13 mouse cellular contexts compared by ENCODE assay signal in genomic region chr13:6736984-6737566, GRCm38 (mm10).
DNase-seq lines count a peak whose midpoint lies in the region; ATAC-seq and TF ChIP-seq lines count a peak whose summit lies in the region.
"Had no signal": no experiment of that assay in that cellular context is flagged by ENCODE, and none has a peak within 500 bp of the region (broad histone marks: within the 10 kb centered on the region; RNA-seq: fewer than 3 reads in every experiment).

No protein-coding gene starts in this region.

- no peaks in the 10 kb centered on the region for H3K9me3 ChIP-seq in kidney, embryonic 15.5 days (replicated peaks)
- no peaks in the 10 kb centered on the region for H3K9me3 ChIP-seq in MEL (replicated peaks; ENCODE audit: insufficient read depth, low read length)
- H3K9me3 ChIP-seq in embryonic facial prominence, embryonic 14.5 days (ENCODE audit: control insufficient read depth, low read length): no peaks in the 10 kb centered on the region
- no peaks in the 10 kb centered on the region for H3K9me3 ChIP-seq in neural tube, embryonic 15.5 days (replicated peaks)
- H3K9me3 ChIP-seq: forebrain, embryonic 15.5 days; hindbrain, embryonic 15.5 days had no signal

- WGBS in kidney, embryonic 15.5 days: 56% methylated on average over 6 of the region's 6 CpGs
- 44% methylated on average over 6 of the region's 6 CpGs for WGBS in embryonic facial prominence, embryonic 14.5 days
- 71% methylated on average over 6 of the region's 6 CpGs for WGBS in neural tube, embryonic 15.5 days
- 63% methylated on average over 6 of the region's 6 CpGs for whole genome bisulfite sequencing in thymus, adult 2 months

- DNase-seq in kidney, postnatal 10 days: peak; percentile 18
- DNase-seq in A20 (ENCODE audit: low read depth, low spot score) (peak; percentile 14), MEL (ENCODE audit: low read depth, low spot score) (peak; percentile 23)
- DNase-seq in embryonic facial prominence, embryonic 14.5 days (ENCODE audit: low spot score): peak; percentile 32
- no peak for DNase-seq in ovary, adult 18-20 months (ENCODE audit: low spot score)
- no peak for DNase-seq in thymus, adult 2 months
- DNase-seq: cerebellum, postnatal 25 days; liver; lung, postnatal 14 days had no signal

- H3K36me3 ChIP-seq in kidney, embryonic 15.5 days: no peaks in the 10 kb centered on the region
- no peaks in the 10 kb centered on the region for H3K36me3 ChIP-seq in MEL (ENCODE audit: control insufficient read depth in 1 of 2, insufficient read depth in 2 of 2, low read length in 2 of 2)
- H3K36me3 ChIP-seq in embryonic facial prominence, embryonic 14.5 days (ENCODE audit: control insufficient read depth, insufficient read depth, low read length): no peaks in the 10 kb centered on the region
- H3K36me3 ChIP-seq in neural tube, embryonic 15.5 days: no peaks in the 10 kb centered on the region
- no peaks in the 10 kb centered on the region for H3K36me3 ChIP-seq in thymus, adult 2 months (ENCODE audit: control insufficient read depth, insufficient read depth, low read length)
- H3K36me3 ChIP-seq: forebrain, embryonic 15.5 days; hindbrain, embryonic 15.5 days had no signal

- no peak for TF ChIP-seq EP300 in MEL (IDR thresholded peaks at IDR 0.05; ENCODE audit: low read depth in 1 of 2, low read length in 2 of 2)

- no peak overlapping the region for H3K4me3 ChIP-seq in kidney, embryonic 15.5 days (replicated peaks)
- no peak overlapping the region for H3K4me3 ChIP-seq in MEL (ENCODE audit: control insufficient read depth in 1 of 2, insufficient read depth in 1 of 2, low read depth in 2 of 2, low read length in 2 of 2)
- H3K4me3 ChIP-seq in embryonic facial prominence, embryonic 14.5 days (ENCODE audit: low read depth, low read length): no peak overlapping the region
- no peak overlapping the region for H3K4me3 ChIP-seq in neural tube, embryonic 15.5 days (replicated peaks)
- no peak overlapping the region for H3K4me3 ChIP-seq in thymus, adult 2 months (ENCODE audit: control insufficient read depth, insufficient read depth, low read length)
- H3K4me3 ChIP-seq: forebrain, embryonic 15.5 days; hindbrain, embryonic 15.5 days had no signal

- no peak overlapping the region for H3K27ac ChIP-seq in kidney, embryonic 15.5 days
- no peak overlapping the region for H3K27ac ChIP-seq in MEL (ENCODE audit: control insufficient read depth, low read depth, low read length)
- no peak overlapping the region for H3K27ac ChIP-seq in embryonic facial prominence, embryonic 14.5 days (replicated peaks; ENCODE audit: low read depth, low read length)
- H3K27ac ChIP-seq in neural tube, embryonic 15.5 days (replicated peaks): no peak overlapping the region
- no peak overlapping the region for H3K27ac ChIP-seq in thymus, adult 2 months (ENCODE audit: control insufficient read depth, insufficient read depth, low read length)
- H3K27ac ChIP-seq: forebrain, embryonic 15.5 days; hindbrain, embryonic 15.5 days had no signal

- no peaks in the 10 kb centered on the region for H3K4me1 ChIP-seq in kidney, embryonic 15.5 days
- H3K4me1 ChIP-seq in MEL (ENCODE audit: control insufficient read depth in 1 of 2, insufficient read depth in 2 of 2, low read length in 2 of 2): no peaks in the 10 kb centered on the region
- H3K4me1 ChIP-seq in embryonic facial prominence, embryonic 14.5 days (ENCODE audit: control insufficient read depth, insufficient read depth, low read length): no peaks in the 10 kb centered on the region
- no peaks in the 10 kb centered on the region for H3K4me1 ChIP-seq in neural tube, embryonic 15.5 days
- H3K4me1 ChIP-seq in thymus, adult 2 months (replicated peaks; ENCODE audit: control insufficient read depth, insufficient read depth, low read length): no peaks in the 10 kb centered on the region
- H3K4me1 ChIP-seq: forebrain, embryonic 15.5 days; hindbrain, embryonic 15.5 days had no signal

- H3K27me3 ChIP-seq in kidney, embryonic 15.5 days: no peaks in the 10 kb centered on the region
- H3K27me3 ChIP-seq in MEL (ENCODE audit: control insufficient read depth in 1 of 2, insufficient read depth in 2 of 2, low read length in 2 of 2): no peaks in the 10 kb centered on the region
- no peaks in the 10 kb centered on the region for H3K27me3 ChIP-seq in embryonic facial prominence, embryonic 14.5 days (replicated peaks; ENCODE audit: control insufficient read depth, insufficient read depth, low read length)
- H3K27me3 ChIP-seq in neural tube, embryonic 15.5 days (replicated peaks): no peaks in the 10 kb centered on the region
- H3K27me3 ChIP-seq in thymus, adult 2 months (ENCODE audit: control insufficient read depth, insufficient read depth, low read length): no peaks in the 10 kb centered on the region
- H3K27me3 ChIP-seq: forebrain, embryonic 15.5 days; hindbrain, embryonic 15.5 days had no signal

- H3K4me2 ChIP-seq in kidney, embryonic 15.5 days: no peak overlapping the region
- H3K4me2 ChIP-seq in embryonic facial prominence, embryonic 14.5 days (ENCODE audit: low read depth, low read length): no peak overlapping the region
- H3K4me2 ChIP-seq in neural tube, embryonic 15.5 days: no peak overlapping the region
- H3K4me2 ChIP-seq: forebrain, embryonic 15.5 days; hindbrain, embryonic 15.5 days had no signal

- TF ChIP-seq CTCF in MEL (IDR thresholded peaks at IDR 0.05 in 2 of 3, conservative IDR thresholded peaks at IDR 0.05 in 1 of 3; ENCODE audit: control insufficient read depth in 1 of 3, insufficient read depth in 1 of 3, low read depth in 2 of 3, low read length in 3 of 3, poor library complexity in 1 of 3, severe bottlenecking in 1 of 3): peak in 1 of 3 experiments; percentile 29; a peak in 2 of 6 replicates
- TF ChIP-seq CTCF in thymus, adult 2 months (IDR thresholded peaks at IDR 0.05; ENCODE audit: borderline replicate concordance, control insufficient read depth, extremely low read depth, insufficient read depth, low read length, poor library complexity): no peak

- TF ChIP-seq RAD21 in MEL (IDR thresholded peaks at IDR 0.05; ENCODE audit: low read depth, low read length): peak; percentile 38

- H3K9ac ChIP-seq in kidney, embryonic 15.5 days: no peak overlapping the region
- no peak overlapping the region for H3K9ac ChIP-seq in MEL (ENCODE audit: control insufficient read depth, low read depth, low read length, poor library complexity, severe bottlenecking)
- H3K9ac ChIP-seq in embryonic facial prominence, embryonic 14.5 days (ENCODE audit: low read depth, low read length): no peak overlapping the region
- no peak overlapping the region for H3K9ac ChIP-seq in neural tube, embryonic 15.5 days (replicated peaks)
- H3K9ac ChIP-seq: forebrain, embryonic 15.5 days; hindbrain, embryonic 15.5 days had no signal

- no peak for TF ChIP-seq POLR2A in MEL (IDR thresholded peaks at IDR 0.05; ENCODE audit: control insufficient read depth in 1 of 2, insufficient read depth in 1 of 2, low read depth in 1 of 2, low read length in 2 of 2, poor library complexity in 1 of 2)
- no peak for TF ChIP-seq POLR2A in thymus, adult 2 months (IDR thresholded peaks at IDR 0.05; ENCODE audit: control insufficient read depth, extremely low read depth, insufficient read depth, low read length, poor library complexity)

- ATAC-seq in kidney, embryonic 15.5 days (replicated peaks; ENCODE audit: low FRiP score): no peak
- no peak for ATAC-seq in embryonic facial prominence, embryonic 14.5 days (ENCODE audit: low read depth)
- ATAC-seq in neural tube, embryonic 15.5 days (ENCODE audit: low FRiP score): no peak
- ATAC-seq: forebrain, embryonic 15.5 days had no signal

- no peaks in the 10 kb centered on the region for H3K79me2 ChIP-seq in MEL (ENCODE audit: control insufficient read depth, insufficient read depth, low read length, poor library complexity)

TF ChIP-seq in MEL, 35 proteins besides CTCF, POLR2A, EP300 and RAD21:
- TF ChIP-seq TCF12 (IDR thresholded peaks at IDR 0.05; ENCODE audit: low read depth, low read length) (no peak), SIN3A (IDR thresholded peaks at IDR 0.05; ENCODE audit: low read length) (no peak), E2F4 (IDR thresholded peaks at IDR 0.05; ENCODE audit: borderline replicate concordance, low read depth, low read length) (no peak), SMC3 (IDR thresholded peaks at IDR 0.05; ENCODE audit: low read depth, low read length) (no peak), JUND (IDR thresholded peaks at IDR 0.05; ENCODE audit: low read depth, low read length) (no peak), ZNF384 (IDR thresholded peaks at IDR 0.05; ENCODE audit: low read depth, low read length) (peak; percentile 53)

Comparison
In these comparisons a context has a peak if more than half of its experiments do, and no peak if none do; other contexts are left out.
1. DNase-seq: peak in kidney, postnatal 10 days (single experiment), A20 (single experiment), MEL (single experiment) and embryonic facial prominence, embryonic 14.5 days (single experiment); none in ovary, adult 18-20 months (single experiment) and thymus, adult 2 months (single experiment).